Mouse (Mus musculus) mature B cell (primary cell): Measurements from ENCODE around the gene Edil3.

ENCODE experiments used
- in situ Hi-C: fragments of 300-500 bp; cut with MboI; formaldehyde crosslinking; loops from 2 replicates; pipeline ENCODE4 v1.14.3; 2019

Edil3 gene

GRCm38 (mm10) chr13:89253990-89254642 is 432.8 kb downstream of the Edil3 start:
- in situ Hi-C loops: no loop called here

GRCm38 (mm10) chr13:89256906-89257305 is 435.6 kb downstream of the Edil3 start:
- in situ Hi-C loops: no loop called here

- in situ Hi-C loops: no loop called here
Measured at GRCm38 (mm10) chr13:89286696-89287305, 465.5 kb downstream of the Edil3 start.

- in situ Hi-C loops: no loop called here
Measured at GRCm38 (mm10) chr13:89288201-89288600, 466.9 kb downstream of the Edil3 start.

- in situ Hi-C loops: no loop called here
Measured at GRCm38 (mm10) chr13:89321155-89321554, 499.9 kb downstream of the Edil3 start.

GRCm38 (mm10) chr13:89324282-89324681 is 503.0 kb downstream of the Edil3 start:
- in situ Hi-C loops: no loop called here

- in situ Hi-C loops: no loop called here
Measured at GRCm38 (mm10) chr13:89334494-89334893, 513.2 kb downstream of the Edil3 start.

- in situ Hi-C loops: no loop called here
Measured at GRCm38 (mm10) chr13:89335908-89336579, 514.8 kb downstream of the Edil3 start.

- in situ Hi-C loops: no loop called here
Measured at GRCm38 (mm10) chr13:89339055-89339454, 517.8 kb downstream of the Edil3 start.

GRCm38 (mm10) chr13:89339776-89340175 is 518.5 kb downstream of the Edil3 start:
- in situ Hi-C loops: no loop called here

GRCm38 (mm10) chr13:89355234-89355633 is 534.0 kb downstream of the Edil3 start:
- in situ Hi-C loops: no loop called here

GRCm38 (mm10) chr13:89358407-89358806 is 537.1 kb downstream of the Edil3 start:
- in situ Hi-C loops: no loop called here

GRCm38 (mm10) chr13:89362274-89362673 is 541.0 kb downstream of the Edil3 start:
- in situ Hi-C loops: no loop called here

GRCm38 (mm10) chr13:89371253-89371652 is 550.0 kb downstream of the Edil3 start:
- in situ Hi-C loops: no loop called here

GRCm38 (mm10) chr13:89371656-89372240 is 550.5 kb downstream of the Edil3 start:
- in situ Hi-C loops: no loop called here
